Mouse (Mus musculus) cerebellum, adult 9-10 months (tissue): ENCODE data around the gene Batf.
A peak's percentile ranks its signal among the peaks of the same experiment; 100 is the strongest.
"Not testable (repeated sequence)": the region's sequence is repeated elsewhere in the genome, so short reads cannot be mapped to it uniquely, and the experiment has no call there.

Source experiments
- DNase-seq: peaks from one replicate; pipeline ENCODE4 v3.0.0; 2022

Batf gene

GRCm38 (mm10) chr12:85686466-85687216, at the start of gene Batf:
Gene Batf (plus strand): TSS chr12:85686669.
- DNase-seq, result no peak

GRCm38 (mm10) chr12:85637932-85638331, 48.5 kb upstream of the Batf start:
- no peak for DNase-seq

GRCm38 (mm10) chr12:85638541-85639325, 47.7 kb upstream of the Batf start:
- DNase-seq, result no peak

GRCm38 (mm10) chr12:85639326-85640008, 47.0 kb upstream of the Batf start:
- no peak for DNase-seq

- DNase-seq, result no peak
Observed at GRCm38 (mm10) chr12:85640852-85641563, 45.5 kb upstream of the Batf start.

- DNase-seq, result no peak
Observed at GRCm38 (mm10) chr12:85641564-85641931, 44.9 kb upstream of the Batf start.

GRCm38 (mm10) chr12:85643735-85644134, 42.7 kb upstream of the Batf start:
- DNase-seq, result no peak

GRCm38 (mm10) chr12:85645664-85646063, 40.8 kb upstream of the Batf start:
- peak; percentile 51 for DNase-seq

GRCm38 (mm10) chr12:85647346-85647745, 39.1 kb upstream of the Batf start:
- DNase-seq, result no peak

GRCm38 (mm10) chr12:85647955-85648354, 38.5 kb upstream of the Batf start:
- DNase-seq, result no peak

GRCm38 (mm10) chr12:85659319-85659718, 27.1 kb upstream of the Batf start:
- no peak for DNase-seq

GRCm38 (mm10) chr12:85660855-85661254, 25.6 kb upstream of the Batf start:
- DNase-seq, result no peak

GRCm38 (mm10) chr12:85662232-85662631, 24.2 kb upstream of the Batf start:
- not testable (repeated sequence) for DNase-seq

GRCm38 (mm10) chr12:85662896-85663295, 23.6 kb upstream of the Batf start:
- DNase-seq, result peak; percentile 78

GRCm38 (mm10) chr12:85666112-85666511, 20.4 kb upstream of the Batf start:
- DNase-seq, result no peak

- no peak for DNase-seq
Observed at GRCm38 (mm10) chr12:85667071-85667470, 19.4 kb upstream of the Batf start.

GRCm38 (mm10) chr12:85668696-85669095, 17.8 kb upstream of the Batf start:
- no peak for DNase-seq

- DNase-seq, result no peak
Observed at GRCm38 (mm10) chr12:85670080-85670479, 16.4 kb upstream of the Batf start.

- no peak for DNase-seq
Observed at GRCm38 (mm10) chr12:85673914-85674313, 12.6 kb upstream of the Batf start.

- DNase-seq, result no peak
Observed at GRCm38 (mm10) chr12:85679117-85679516, 7.4 kb upstream of the Batf start.

- DNase-seq, result no peak
Observed at GRCm38 (mm10) chr12:85679808-85680207, 6.7 kb upstream of the Batf start.

- DNase-seq, result no peak
Observed at GRCm38 (mm10) chr12:85682328-85682727, 4.1 kb upstream of the Batf start.
